Mouse (Mus musculus) heart, postnatal 0 days (tissue): ENCODE measurements around the gene Osbpl8.

ENCODE experiments used
- CTCF ChIP-seq: IDR thresholded peaks from 2 replicates; pipeline ENCODE4 v1.5.1; 2016; ENCODE audit warnings: antibody characterized with exemption, control low read depth, low read depth
- EP300 ChIP-seq: IDR thresholded peaks from 2 replicates; pipeline ENCODE4 v1.6.1; 2016; ENCODE audit warnings: antibody characterized with exemption, low read depth

GRCm38 (mm10) chr10:111165219-111165981 is 848 bp downstream of the Osbpl8 start:
- no peak for TF ChIP-seq CTCF
- no peak for TF ChIP-seq EP300
